Mouse (Mus musculus) C2C12 (cell line): ENCODE measurements around the gene Map3k3.

Source experiments
- CEBPB ChIP-seq: IDR thresholded peaks from one replicate; pipeline ENCODE4 v1.6.1; 2011; ENCODE audit warnings: low read depth, mild to moderate bottlenecking, control low read depth, moderate library complexity
- CTCF ChIP-seq: IDR thresholded peaks from one replicate; pipeline ENCODE4 v1.5.1; 2011; ENCODE audit not compliant: control insufficient read depth, insufficient read depth, insufficient read length
- MYOD1 ChIP-seq: IDR thresholded peaks from one replicate; pipeline ENCODE4 v1.6.1; 2011; ENCODE audit warnings: low read depth; ENCODE audit not compliant: control insufficient read depth, insufficient read length
- MYOG ChIP-seq: IDR thresholded peaks from one replicate; pipeline ENCODE4 v1.6.1; 2011; ENCODE audit not compliant: control insufficient read depth, insufficient read length; ENCODE audit errors: extremely low read depth
- USF1 ChIP-seq: IDR thresholded peaks from one replicate; pipeline ENCODE4 v1.6.1; 2011; ENCODE audit warnings: low read depth, mild to moderate bottlenecking, control low read depth, moderate library complexity

- TF ChIP-seq CTCF: no peak
- no peak for TF ChIP-seq MYOD1
- no peak for TF ChIP-seq MYOG
- no peak for TF ChIP-seq USF1
- TF ChIP-seq CEBPB: no peak
These were observed 116.3 kb downstream of the Map3k3 start for GRCm38 (mm10) chr11:106200756-106201155.
